Mouse (Mus musculus) stomach, embryonic 15.5 days (tissue): ENCODE data around the gene Fgfr1op. TPM values are rescaled to one million over a fixed set of nuclear protein-coding genes. Genes with fewer than 3 reads are reported as not detected.
"Not testable (repeated sequence)": the region's sequence is repeated elsewhere in the genome, so short reads cannot be mapped to it uniquely, and the experiment has no call there.

Experiments used
- ATAC-seq: fragments of 200-750 bp; cut with Nextera tagmentation; 2 replicates; pipeline ENCODE4 v1.8.0; 2017; ENCODE audit warnings: low read depth, moderate number of reproducible peaks, moderate TSS enrichment; ENCODE audit not compliant: insufficient read depth, low FRiP score
- H3K27ac ChIP-seq: fragments of 300-500 bp; sonication (generic); 2 replicates; pipeline ENCODE4 v1.5.1; 2015; ENCODE audit warnings: mild to moderate bottlenecking, inconsistent platforms
- H3K27me3 ChIP-seq: fragments of 300-500 bp; sonication (generic); replicated peaks from 2 replicates; pipeline ENCODE4 v1.6.1; 2015; ENCODE audit warnings: inconsistent platforms
- H3K36me3 ChIP-seq: fragments of 300-500 bp; sonication (generic); 2 replicates; pipeline ENCODE4 v1.6.1; 2015; ENCODE audit warnings: inconsistent platforms
- H3K4me1 ChIP-seq: fragments of 300-500 bp; sonication (generic); 2 replicates; pipeline ENCODE4 v1.6.1; 2015; ENCODE audit warnings: inconsistent platforms
- H3K4me2 ChIP-seq: fragments of 300-500 bp; sonication (generic); 2 replicates; pipeline ENCODE4 v1.6.1; 2015; ENCODE audit warnings: mild to moderate bottlenecking, inconsistent platforms
- H3K4me3 ChIP-seq: fragments of 300-500 bp; sonication (generic); replicated peaks from 2 replicates; pipeline ENCODE4 v1.5.1; 2015; ENCODE audit warnings: inconsistent platforms
- H3K9ac ChIP-seq: fragments of 300-500 bp; sonication (generic); 2 replicates; pipeline ENCODE4 v1.6.1; 2015; ENCODE audit warnings: inconsistent platforms
- H3K9me3 ChIP-seq: fragments of 300-500 bp; sonication (generic); 2 replicates; pipeline ENCODE4 v1.6.1; 2016; ENCODE audit warnings: inconsistent platforms
- WGBS: fragments of 180-500 bp; shearing (Covaris S2); methylation state at CpG from one replicate; pipeline ENCODE4 v1.1.7; 2015; 5-methylcytosine and 5-hydroxymethylcytosine counted together
- polyA plus RNA-seq: library from polyadenylated mRNA; unstranded; fragments of >200 nt; fragmentation: Nextera tagmentation; extraction: Ambion mirVana; gene quantifications from 2 replicates; pipeline ENCODE4 v1.2.1, GENCODE M21; 2015

Gene Fgfr1op
- polyA plus RNA-seq, 1 experiment from 2014 or later: 30.2 TPM

GRCm38 (mm10) chr17:8183815-8184214, 18.5 kb downstream of the Fgfr1op start:
- ATAC-seq: no peak

GRCm38 (mm10) chr17:8184217-8184616, 18.9 kb downstream of the Fgfr1op start:
- H3K4me3 ChIP-seq: no peak overlapping the region
- H3K9me3 ChIP-seq: no peaks in the 10 kb centered on the region
- no peaks in the 10 kb centered on the region for H3K27me3 ChIP-seq
- no peak overlapping the region for H3K27ac ChIP-seq
- H3K36me3 ChIP-seq: peaks cover 27% of the 10 kb centered on the region
- no peak for ATAC-seq
- no peaks in the 10 kb centered on the region for H3K4me1 ChIP-seq
- H3K9ac ChIP-seq: no peak overlapping the region
- 78% methylated on average over 7 of the region's 7 CpGs for WGBS
- H3K4me2 ChIP-seq: no peak overlapping the region

More at GRCm38 (mm10) chr17:8183815-8184214, 18.5 kb downstream of the Fgfr1op start:
- Histone ChIP-seq H3K4me2 (no peak overlapping the region), H3K9me3 (no peaks in the 10 kb centered on the region), H3K4me1 (no peaks in the 10 kb centered on the region), H3K27me3 (no peaks in the 10 kb centered on the region), H3K27ac (no peak overlapping the region), H3K9ac (no peak overlapping the region), H3K36me3 (peaks cover 26% of the 10 kb centered on the region), H3K4me3 (no peak overlapping the region)
- 85% methylated on average over 5 of the region's 5 CpGs for WGBS

GRCm38 (mm10) chr17:8193678-8194077, 28.4 kb downstream of the Fgfr1op start:
- no peak for ATAC-seq
- 78% methylated on average over 8 of the region's 8 CpGs for WGBS
- H3K27me3 ChIP-seq: no peaks in the 10 kb centered on the region
- H3K4me2 ChIP-seq: no peak overlapping the region
- H3K4me1 ChIP-seq: no peaks in the 10 kb centered on the region
- no peak overlapping the region for H3K4me3 ChIP-seq
- no peaks in the 10 kb centered on the region for H3K9me3 ChIP-seq
- no peak overlapping the region for H3K9ac ChIP-seq
- H3K27ac ChIP-seq: no peak overlapping the region
- peaks cover 24% of the 10 kb centered on the region for H3K36me3 ChIP-seq

DNA sequence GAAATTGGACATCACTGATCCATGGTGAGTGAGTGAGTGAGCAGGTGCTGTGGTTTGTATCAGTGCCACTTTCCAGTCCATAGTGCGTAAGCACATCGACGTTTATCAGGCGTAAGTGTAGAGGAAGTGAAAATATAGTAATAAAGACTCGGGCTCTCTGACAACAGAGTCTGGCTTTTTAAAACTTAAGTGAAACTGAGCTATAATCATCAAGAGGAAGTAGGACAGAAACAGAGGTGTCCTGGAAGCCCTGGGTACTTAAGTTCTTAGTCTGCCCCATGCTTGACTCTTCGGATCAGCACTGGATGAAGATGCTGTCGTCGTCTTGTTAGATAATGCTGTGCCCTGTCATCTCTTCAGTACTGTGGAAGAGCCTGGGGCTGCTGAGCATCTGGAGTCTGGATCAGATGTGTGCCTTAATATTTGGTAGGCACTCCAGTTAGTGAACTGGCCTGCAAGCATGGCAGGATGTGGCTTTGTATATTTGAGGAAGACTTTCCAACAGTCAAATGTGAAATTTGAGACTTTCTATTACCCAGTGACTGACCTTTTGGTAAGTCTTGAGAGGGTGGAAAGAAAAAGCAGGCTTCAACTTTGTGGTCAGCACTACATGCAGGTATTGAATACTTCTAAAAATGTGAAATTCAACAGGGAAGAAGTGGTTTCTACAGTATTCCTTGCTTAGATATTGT, 30.5 kb downstream of the Fgfr1op start:
- Histone ChIP-seq H3K27ac (no peak overlapping the region), H3K9me3 (no peaks in the 10 kb centered on the region), H3K4me2 (no peak overlapping the region), H3K4me1 (no peaks in the 10 kb centered on the region), H3K27me3 (no peaks in the 10 kb centered on the region), H3K4me3 (no peak overlapping the region), H3K36me3 (peaks cover 15% of the 10 kb centered on the region; the same call in 1 of the 2 replicates), H3K9ac (no peak overlapping the region)
- no peak for ATAC-seq
- 83% methylated on average over 8 of the region's 8 CpGs for WGBS

DNA sequence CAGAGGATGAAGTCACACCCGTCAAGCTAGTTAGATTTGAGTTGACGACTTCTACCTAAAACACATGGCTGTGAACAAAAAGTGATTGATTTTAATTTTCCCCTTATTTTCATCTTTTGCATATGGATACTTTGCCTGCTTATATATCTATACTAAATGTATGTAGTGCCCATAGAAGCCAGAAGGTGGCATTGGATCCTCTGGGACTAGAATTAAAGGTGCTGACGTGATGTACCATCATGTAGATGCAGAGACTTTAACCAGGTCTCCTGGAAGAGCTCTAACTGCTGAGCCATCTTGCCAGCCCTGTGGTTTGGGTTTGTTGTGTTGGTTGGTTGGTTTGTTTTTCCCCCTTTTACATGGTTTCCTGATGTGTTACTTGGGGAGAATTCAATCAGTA, 32.4 kb downstream of the Fgfr1op start:
- Histone ChIP-seq H3K27me3 (no peaks in the 10 kb centered on the region), H3K9ac (no peak overlapping the region), H3K36me3 (peaks cover 11% of the 10 kb centered on the region; the same call in 1 of the 2 replicates), H3K4me2 (no peak overlapping the region), H3K27ac (no peak overlapping the region), H3K9me3 (no peaks in the 10 kb centered on the region), H3K4me3 (no peak overlapping the region), H3K4me1 (no peaks in the 10 kb centered on the region)
- 63% methylated on average over 3 of the region's 3 CpGs for WGBS
- ATAC-seq: no peak

- Histone ChIP-seq H3K36me3 (peaks cover 8% of the 10 kb centered on the region; the same call in 1 of the 2 replicates), H3K4me1 (no peaks in the 10 kb centered on the region), H3K27ac (no peak overlapping the region), H3K9me3 (no peaks in the 10 kb centered on the region), H3K4me2 (no peak overlapping the region), H3K27me3 (no peaks in the 10 kb centered on the region), H3K4me3 (no peak overlapping the region), H3K9ac (no peak overlapping the region)
- WGBS: 85% methylated on average over 11 of the region's 11 CpGs
- no peak for ATAC-seq
Measured at GRCm38 (mm10) chr17:8199067-8199935, 34.0 kb downstream of the Fgfr1op start.

DNA sequence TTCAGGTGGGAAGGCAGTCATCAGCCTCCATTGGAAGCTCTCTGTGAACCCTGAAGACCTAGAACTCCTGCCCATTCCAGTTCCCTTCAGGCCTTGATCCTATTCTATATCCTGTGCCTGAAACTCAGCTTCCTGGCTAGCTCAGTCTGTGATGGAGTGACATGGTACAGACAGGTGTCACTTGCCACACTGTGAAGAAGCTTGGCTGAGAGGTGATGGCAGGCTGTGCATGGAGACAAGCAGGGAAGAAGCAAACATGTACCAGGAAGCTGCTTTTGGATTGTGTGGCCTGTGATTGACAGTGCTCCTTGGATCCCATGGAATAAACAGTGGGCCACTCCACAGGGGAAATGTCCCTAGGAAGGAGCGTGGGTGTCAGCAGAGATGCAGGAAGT, 34.6 kb downstream of the Fgfr1op start:
- Histone ChIP-seq H3K36me3 (0 out of 2 replicates have a peak, but pooled peaks cover 3% of the 10 kb centered on the region), H3K9me3 (no peaks in the 10 kb centered on the region), H3K27me3 (no peaks in the 10 kb centered on the region), H3K4me2 (no peak overlapping the region), H3K9ac (no peak overlapping the region), H3K4me1 (no peaks in the 10 kb centered on the region), H3K27ac (no peak overlapping the region), H3K4me3 (no peak overlapping the region)
- ATAC-seq: no peak
- 72% methylated on average over 1 of the region's 1 CpGs for WGBS

DNA sequence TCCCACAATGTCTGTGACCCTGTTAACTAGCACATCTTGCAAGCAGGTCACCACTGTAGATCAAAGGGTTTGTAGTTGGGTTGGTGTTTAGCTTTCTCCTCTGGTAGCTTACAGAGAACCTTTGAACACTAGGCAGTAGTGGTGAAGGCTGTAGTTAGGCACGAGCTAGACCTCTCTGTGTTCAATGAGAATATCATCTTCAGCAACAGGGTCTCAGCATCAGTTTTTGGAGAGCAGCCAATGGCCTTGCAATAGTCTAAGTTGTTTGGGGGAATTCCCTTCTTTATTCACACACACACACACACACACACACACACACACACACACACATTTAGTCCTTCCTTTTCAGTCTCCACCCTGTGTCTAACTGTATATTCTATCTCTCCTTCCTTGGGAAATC, 38.2 kb downstream of the Fgfr1op start:
- WGBS: 60% methylated on average over 1 of the region's 1 CpGs
- Histone ChIP-seq H3K9ac (no peak overlapping the region), H3K36me3 (no peaks in the 10 kb centered on the region)

GRCm38 (mm10) chr17:8205221-8205631, 39.9 kb downstream of the Fgfr1op start:
- not testable (repeated sequence) for H3K4me1 ChIP-seq, H3K27me3 ChIP-seq, ATAC-seq, H3K4me3 ChIP-seq, H3K27ac ChIP-seq, H3K4me2 ChIP-seq, H3K9me3 ChIP-seq, H3K36me3 ChIP-seq, H3K9ac ChIP-seq
- 56% methylated on average over 1 of the region's 1 CpGs for WGBS

More for the DNA sequence above, 38.2 kb downstream of the Fgfr1op start:
- Histone ChIP-seq H3K4me3 (no peak overlapping the region), H3K27ac (no peak overlapping the region), H3K4me1 (no peaks in the 10 kb centered on the region), H3K4me2 (no peak overlapping the region), H3K27me3 (no peaks in the 10 kb centered on the region), H3K9me3 (no peaks in the 10 kb centered on the region)
- no peak for ATAC-seq

GRCm38 (mm10) chr17:8206691-8207090, 41.4 kb downstream of the Fgfr1op start:
- Histone ChIP-seq H3K9me3 (no peaks in the 10 kb centered on the region), H3K4me2 (no peak overlapping the region), H3K4me1 (no peaks in the 10 kb centered on the region), H3K27ac (no peak overlapping the region), H3K9ac (no peak overlapping the region), H3K36me3 (no peaks in the 10 kb centered on the region), H3K4me3 (no peak overlapping the region), H3K27me3 (no peaks in the 10 kb centered on the region)
- 78% methylated on average over 5 of the region's 5 CpGs for WGBS
- ATAC-seq: no peak

- Histone ChIP-seq H3K27me3 (no peaks in the 10 kb centered on the region), H3K4me3 (no peak overlapping the region), H3K4me2 (no peak overlapping the region), H3K36me3 (no peaks in the 10 kb centered on the region), H3K4me1 (no peaks in the 10 kb centered on the region), H3K9me3 (no peaks in the 10 kb centered on the region), H3K9ac (no peak overlapping the region), H3K27ac (no peak overlapping the region)
- WGBS: 83% methylated on average over 2 of the region's 2 CpGs
- ATAC-seq: no peak
Measured at GRCm38 (mm10) chr17:8209696-8210095, 44.4 kb downstream of the Fgfr1op start.

- H3K4me3 ChIP-seq: no peak overlapping the region
- H3K27ac ChIP-seq: no peak overlapping the region
- H3K4me1 ChIP-seq: no peaks in the 10 kb centered on the region
- H3K36me3 ChIP-seq: no peaks in the 10 kb centered on the region
- no peak overlapping the region for H3K4me2 ChIP-seq
- no peak for ATAC-seq
- H3K9me3 ChIP-seq: no peaks in the 10 kb centered on the region
- 61% methylated on average over 3 of the region's 3 CpGs for WGBS
- H3K27me3 ChIP-seq: no peaks in the 10 kb centered on the region
- H3K9ac ChIP-seq: no peak overlapping the region
Measured at GRCm38 (mm10) chr17:8210170-8210569, 44.9 kb downstream of the Fgfr1op start.
